Mouse (Mus musculus) MEL (cell line): Measurements from ENCODE around the gene Msx2.

ENCODE experiments used
- CHD1 ChIP-seq: IDR thresholded peaks from 2 replicates; pipeline ENCODE4 v1.6.1; 2012; ENCODE audit warnings: low read depth, mild to moderate bottlenecking, inconsistent platforms, low read length, improper control_type of control experiment
- CHD2 ChIP-seq: IDR thresholded peaks from 2 replicates; pipeline ENCODE4 v1.6.1; 2011; ENCODE audit warnings: low read length, improper control_type of control experiment
- CTCF ChIP-seq, 3 experiments: IDR thresholded peaks in 2 of 3; conservative IDR thresholded peaks in 1 of 3; 2 replicates each; pipeline ENCODE4 v1.5.1; 2011 to 2012; ENCODE audit warnings: low read length in 3 of 3, low read depth in 2 of 3, mild to moderate bottlenecking in 2 of 3, improper control_type of control experiment in 1 of 3, inconsistent platforms in 1 of 3, mixed read lengths in 1 of 3, moderate library complexity in 1 of 3; ENCODE audit not compliant: control insufficient read depth in 1 of 3, insufficient read depth in 1 of 3, poor library complexity in 1 of 3, severe bottlenecking in 1 of 3
- GABPA ChIP-seq: IDR thresholded peaks from 2 replicates; pipeline ENCODE4 v1.6.1; 2012; ENCODE audit warnings: low read depth, mild to moderate bottlenecking, inconsistent platforms, low read length, improper control_type of control experiment, moderate library complexity
- POLR2A ChIP-seq, 2 experiments: IDR thresholded peaks; 2 replicates each; pipeline ENCODE4 v1.6.1; 2011 to 2012; ENCODE audit warnings: low read length in 2 of 2, mild to moderate bottlenecking in 2 of 2, control low read depth in 1 of 2, improper control_type of control experiment in 1 of 2, low read depth in 1 of 2, moderate library complexity in 1 of 2; ENCODE audit not compliant: control insufficient read depth in 1 of 2, insufficient read depth in 1 of 2, poor library complexity in 1 of 2
- POLR2AphosphoS2 ChIP-seq: IDR thresholded peaks from 2 replicates; pipeline ENCODE4 v1.6.1; 2011; ENCODE audit warnings: low read length, improper control_type of control experiment
- RCOR1 ChIP-seq: IDR thresholded peaks from 2 replicates; pipeline ENCODE4 v1.6.1; 2012; ENCODE audit warnings: low read depth, mild to moderate bottlenecking, inconsistent platforms, low read length, improper control_type of control experiment
- TAL1 ChIP-seq: IDR thresholded peaks from 2 replicates; pipeline ENCODE4 v1.6.1; 2012; ENCODE audit warnings: mild to moderate bottlenecking, inconsistent platforms, low read length, moderate library complexity, mixed read lengths
- TCF12 ChIP-seq: IDR thresholded peaks from 2 replicates; pipeline ENCODE4 v1.6.1; 2014; ENCODE audit warnings: low read depth, mild to moderate bottlenecking, inconsistent platforms, low read length, improper control_type of control experiment, moderate library complexity
- USF2 ChIP-seq, 2 experiments: IDR thresholded peaks; 2 replicates each; pipeline ENCODE4 v1.6.1; 2011 to 2012; ENCODE audit warnings: improper control_type of control experiment in 2 of 2, low read length in 2 of 2, borderline replicate concordance in 1 of 2, inconsistent platforms in 1 of 2, low read depth in 1 of 2, mild to moderate bottlenecking in 1 of 2; ENCODE audit not compliant: insufficient read depth in 1 of 2
- ZC3H11A ChIP-seq: IDR thresholded peaks from 2 replicates; pipeline ENCODE4 v1.6.1; 2012; ENCODE audit warnings: low read depth, mild to moderate bottlenecking, inconsistent platforms, low read length, improper control_type of control experiment
- ZMIZ1 ChIP-seq: IDR thresholded peaks from 2 replicates; pipeline ENCODE4 v1.6.1; 2012; ENCODE audit warnings: low read depth, mild to moderate bottlenecking, inconsistent platforms, low read length, improper control_type of control experiment, moderate library complexity

DNA sequence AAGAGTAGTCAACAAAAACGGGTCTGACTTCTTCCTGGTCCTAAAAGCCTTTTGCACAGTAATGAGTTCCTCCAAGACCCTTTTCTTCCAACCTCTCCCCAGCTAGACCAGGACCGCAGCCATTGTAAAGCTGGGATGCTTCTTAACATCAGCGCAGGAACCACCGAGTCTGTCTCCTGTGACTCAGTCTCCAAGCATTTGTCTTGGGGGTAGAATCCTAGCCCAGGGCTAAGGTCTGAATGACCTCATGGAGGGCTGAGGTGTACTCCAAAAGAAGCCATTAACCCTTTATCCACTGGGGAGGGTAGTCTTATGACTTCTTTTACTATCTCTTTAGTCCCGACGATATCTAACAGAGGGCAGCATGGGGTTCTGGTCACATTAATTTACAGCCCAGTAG, 29.5 kb upstream of the Msx2 start:
- no peak for TF ChIP-seq POLR2A (IDR thresholded peaks at IDR 0.05; ENCODE audit: control insufficient read depth in 1 of 2, insufficient read depth in 1 of 2, low read depth in 1 of 2, low read length in 2 of 2, poor library complexity in 1 of 2)
- no peak for TF ChIP-seq TAL1
- TF ChIP-seq CHD2 = no peak
- TF ChIP-seq RCOR1 = no peak
- no peak for TF ChIP-seq CTCF (IDR thresholded peaks at IDR 0.05 in 2 of 3, conservative IDR thresholded peaks at IDR 0.05 in 1 of 3; ENCODE audit: control insufficient read depth in 1 of 3, insufficient read depth in 1 of 3, low read depth in 2 of 3, low read length in 3 of 3, poor library complexity in 1 of 3, severe bottlenecking in 1 of 3)
- no peak for TF ChIP-seq GABPA
- TF ChIP-seq USF2 (IDR thresholded peaks at IDR 0.05; ENCODE audit: borderline replicate concordance in 1 of 2, insufficient read depth in 1 of 2, low read depth in 1 of 2, low read length in 2 of 2) = no peak
- no peak for TF ChIP-seq POLR2AphosphoS2
- no peak for TF ChIP-seq TCF12
- TF ChIP-seq ZC3H11A = no peak
- no peak for TF ChIP-seq CHD1
- no peak for TF ChIP-seq ZMIZ1
